Mouse (Mus musculus) testis, postnatal 10 days (tissue): ENCODE data around the gene Ptprf.

Experiments used
- DNase-seq: peaks from one replicate; pipeline ENCODE4 v3.0.0; 2021; ENCODE audit warnings: low spot score

Ptprf gene

GRCm38 (mm10) chr4:118205906-118206305, 85.3 kb downstream of the Ptprf start:
- DNase-seq, result peak; percentile 25

- no peak for DNase-seq
Measured at GRCm38 (mm10) chr4:118199093-118199492, 92.1 kb downstream of the Ptprf start.

DNA sequence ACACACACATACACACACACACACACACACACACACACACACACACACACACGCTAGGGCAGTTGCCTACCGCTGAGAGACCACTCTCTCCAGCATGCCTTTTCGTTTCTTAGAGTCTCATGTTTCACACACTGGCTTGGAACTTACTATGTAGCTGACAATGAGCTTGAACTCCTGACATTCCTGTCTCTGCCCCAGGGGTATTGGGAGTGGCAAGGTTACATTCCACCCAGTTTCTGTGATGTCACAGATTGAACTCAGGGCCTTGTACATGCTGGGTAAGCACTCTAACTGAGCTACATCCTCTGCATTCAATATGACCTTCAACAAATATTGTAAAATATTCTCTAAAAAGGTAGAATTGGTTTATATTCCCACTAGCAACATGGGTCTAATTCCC, 92.6 kb downstream of the Ptprf start:
- DNase-seq, result no peak

- peak; percentile 27 for DNase-seq
Measured at GRCm38 (mm10) chr4:118196185-118196584, 95.0 kb downstream of the Ptprf start.

GRCm38 (mm10) chr4:118180301-118181080, 110.7 kb downstream of the Ptprf start:
- no peak for DNase-seq

DNA sequence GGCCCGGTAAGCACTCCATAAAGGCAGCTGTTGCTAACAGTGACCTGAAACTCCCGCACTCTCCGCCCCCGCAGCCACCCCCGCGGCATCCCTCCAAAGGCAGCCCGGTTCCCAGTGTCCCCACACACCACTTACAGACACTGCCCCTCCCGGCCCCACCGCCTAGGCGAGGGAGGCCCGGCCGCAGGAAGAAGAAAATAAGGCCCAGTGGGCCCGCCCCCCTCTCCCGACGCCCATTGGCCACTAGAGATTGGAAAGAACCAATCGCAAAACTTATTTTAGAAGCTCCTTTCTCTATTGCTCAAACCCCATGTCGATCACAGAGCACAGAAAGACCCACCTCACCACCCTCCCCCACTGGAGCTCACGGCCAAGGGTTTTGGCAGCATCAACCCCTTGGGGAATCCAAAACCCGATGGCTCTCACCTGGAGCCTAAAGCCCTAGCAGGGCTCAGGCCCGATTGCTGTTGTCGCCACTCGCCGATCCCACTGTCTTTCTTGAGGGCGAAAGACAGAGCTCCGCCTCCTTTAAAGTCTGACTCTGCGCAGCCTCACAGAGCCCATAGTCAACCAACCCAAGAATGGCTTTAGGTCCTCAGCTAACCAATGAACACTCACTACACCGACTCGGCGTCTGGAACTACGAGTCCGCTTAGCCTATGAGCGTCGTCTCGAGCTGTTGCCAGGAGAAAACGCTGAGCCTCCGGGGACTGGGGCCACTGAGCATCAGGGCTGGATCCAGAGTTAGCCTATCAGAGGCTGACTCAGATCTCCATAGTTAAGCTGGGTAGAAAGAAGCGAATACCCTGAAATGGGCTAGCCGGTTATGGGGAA, 111.5 kb downstream of the Ptprf start, which contains the start of gene Kdm4a:
Gene Kdm4a (minus strand): TSS at position 577 of the 834 bp plus-strand sequence.
- peak; percentile 91 for DNase-seq

DNA sequence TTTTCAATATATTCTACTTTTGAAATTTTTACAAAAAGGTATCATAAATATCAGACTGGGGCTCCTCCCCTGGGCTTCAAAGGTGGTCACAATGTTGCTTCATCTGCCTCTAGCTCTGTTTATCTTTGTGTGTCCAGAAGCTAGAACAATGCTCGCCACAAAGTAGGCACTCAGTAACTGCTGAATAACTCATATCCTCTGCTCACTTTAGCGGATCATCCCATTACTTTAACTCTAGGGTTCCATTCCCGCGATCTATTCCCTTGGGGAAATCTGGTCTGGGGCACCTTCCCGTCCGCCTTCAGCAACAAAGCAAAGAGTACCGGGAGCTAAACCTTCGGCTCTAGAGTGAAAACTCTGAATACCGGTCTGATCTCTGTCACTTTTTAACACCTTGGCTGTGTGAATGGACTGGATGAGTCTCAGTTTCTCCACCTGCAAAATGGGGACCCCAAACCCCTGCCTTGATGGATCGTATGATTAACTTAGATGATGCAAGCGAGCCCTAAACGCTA, 112.2 kb downstream of the Ptprf start:
- DNase-seq, result no peak

DNA sequence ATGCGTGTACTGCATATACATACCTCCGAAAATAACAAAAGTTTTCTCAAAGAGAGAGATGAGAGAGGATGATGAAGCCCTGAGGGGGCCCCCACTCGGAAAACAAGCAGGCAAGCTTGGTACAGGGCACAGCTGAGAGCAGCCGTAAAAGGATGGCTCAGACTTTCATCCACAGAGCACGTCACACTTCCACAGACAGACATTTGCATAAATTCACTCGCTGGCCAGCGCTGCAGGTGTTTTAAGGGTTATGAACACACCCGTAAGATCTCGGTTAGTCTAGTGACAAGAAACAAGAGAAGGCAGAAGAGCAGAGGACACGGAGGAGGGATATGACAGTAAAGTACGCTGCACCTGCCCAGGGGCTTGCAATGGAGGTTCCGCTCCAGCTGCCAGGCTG, 118.7 kb downstream of the Ptprf start:
- DNase-seq, result no peak

DNA sequence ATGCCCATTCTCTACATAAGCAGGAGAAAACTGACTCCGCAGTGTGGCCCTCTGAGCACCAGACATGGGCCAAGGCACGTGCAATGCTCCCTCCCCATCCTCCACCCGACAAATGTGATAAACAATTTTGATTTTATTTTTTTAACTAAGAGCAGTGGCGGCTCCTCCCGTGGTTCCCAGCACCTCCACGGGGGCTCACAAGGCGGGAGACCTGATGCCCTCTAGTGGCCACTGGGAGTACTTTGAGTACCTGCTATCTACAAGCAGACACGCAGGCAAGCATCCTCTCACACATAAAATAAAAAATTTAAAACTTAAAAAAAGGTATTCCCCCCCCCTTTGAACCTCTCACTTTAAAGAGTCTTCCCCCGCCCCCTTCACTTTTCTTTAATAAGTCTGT, 120.2 kb downstream of the Ptprf start:
- no peak for DNase-seq

DNA sequence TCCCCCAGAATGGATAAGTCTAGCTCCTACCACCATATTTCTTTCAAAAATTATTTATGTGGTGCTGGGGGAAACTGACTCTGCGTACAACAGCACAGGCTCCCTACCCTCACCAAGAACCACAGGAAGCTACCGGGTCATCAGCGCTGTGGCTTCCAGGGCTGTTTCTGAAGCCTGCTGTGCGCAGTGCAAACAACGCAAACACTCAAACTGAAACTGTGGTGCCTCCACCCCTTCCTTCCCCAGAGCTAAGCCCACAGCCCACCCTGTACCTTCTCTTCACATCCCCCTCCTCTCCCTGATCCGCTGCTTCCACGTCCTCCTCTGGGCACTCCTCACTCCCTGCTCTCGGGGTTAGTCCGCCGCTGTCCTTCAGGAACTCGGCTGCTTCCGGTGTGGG, 129.1 kb downstream of the Ptprf start:
- no peak for DNase-seq
